Mouse (Mus musculus): ENCODE measurements around the gene Errfi1. TPM values are rescaled to one million over a fixed set of nuclear protein-coding genes. Genes with fewer than 3 reads are reported as not detected.
"Not testable (repeated sequence)": the region's sequence is repeated elsewhere in the genome, so short reads cannot be mapped to it uniquely, and the experiment has no call there.

Errfi1 gene
- total RNA-seq, 2 experiments from 2014 or later, result 50.2 to 56.3 TPM

GRCm38 (mm10) chr4:150849964-150850363, 3.8 kb upstream of the Errfi1 start:
- DNase-seq, result no peak

DNA sequence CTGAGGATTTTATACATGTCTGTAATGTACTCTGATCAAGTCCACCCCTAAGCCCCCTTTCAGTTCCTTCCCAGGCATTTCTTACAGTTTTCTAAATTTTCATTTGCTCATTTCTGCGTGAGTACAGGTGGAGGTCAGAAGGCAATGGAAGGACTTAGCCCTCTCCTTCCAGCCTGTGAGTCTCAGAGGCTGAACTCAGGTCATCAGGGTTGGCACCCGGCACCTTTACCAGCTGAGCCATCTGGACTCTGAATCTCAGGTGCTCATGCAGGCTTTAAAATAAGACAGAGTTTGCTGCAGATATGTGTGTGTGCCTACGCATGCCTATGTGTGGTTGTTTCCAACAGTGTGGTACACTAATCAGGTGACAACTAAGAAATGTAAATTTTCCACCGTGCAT, 2.8 kb upstream of the Errfi1 start:
- no peak for DNase-seq

DNA sequence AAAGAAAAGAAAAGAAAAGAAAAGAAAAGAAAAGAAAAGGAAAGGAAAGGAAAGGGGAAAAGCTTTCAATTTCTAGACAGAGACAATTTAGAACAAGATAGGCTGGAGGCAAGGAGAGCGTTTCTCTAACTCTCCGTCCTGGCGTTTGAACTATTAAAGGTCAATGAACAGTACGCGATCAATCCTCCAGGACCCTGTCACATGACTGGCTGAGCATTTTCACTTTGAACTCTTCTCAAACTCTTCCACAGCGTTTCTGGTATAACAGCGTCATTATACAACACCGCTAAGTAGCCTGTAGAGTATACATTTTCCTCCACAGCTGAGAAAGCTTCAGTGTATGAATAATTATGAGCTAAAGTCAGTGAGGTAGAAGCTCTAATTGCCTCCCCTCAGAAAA, 1.7 kb upstream of the Errfi1 start:
- DNase-seq, result no peak

DNA sequence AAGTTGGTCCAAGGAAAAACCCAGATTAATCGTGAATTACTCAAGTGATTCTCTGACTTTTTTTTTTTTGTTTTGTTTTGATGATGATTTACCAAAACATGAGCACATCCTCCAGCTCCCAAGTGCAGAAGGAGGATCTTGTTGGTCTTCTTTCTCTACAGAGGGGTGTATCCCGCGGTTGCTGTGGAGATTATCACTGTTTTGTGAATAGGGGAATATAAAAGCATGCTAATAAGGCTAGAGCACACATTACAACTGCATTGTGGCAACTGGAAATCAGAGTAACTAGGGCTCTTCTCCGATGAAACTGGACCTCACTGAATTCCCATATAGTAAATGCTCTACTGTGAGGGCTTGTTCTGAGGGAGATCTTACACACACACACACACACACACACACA, 1.2 kb upstream of the Errfi1 start:
- DNase-seq, result no peak

DNA sequence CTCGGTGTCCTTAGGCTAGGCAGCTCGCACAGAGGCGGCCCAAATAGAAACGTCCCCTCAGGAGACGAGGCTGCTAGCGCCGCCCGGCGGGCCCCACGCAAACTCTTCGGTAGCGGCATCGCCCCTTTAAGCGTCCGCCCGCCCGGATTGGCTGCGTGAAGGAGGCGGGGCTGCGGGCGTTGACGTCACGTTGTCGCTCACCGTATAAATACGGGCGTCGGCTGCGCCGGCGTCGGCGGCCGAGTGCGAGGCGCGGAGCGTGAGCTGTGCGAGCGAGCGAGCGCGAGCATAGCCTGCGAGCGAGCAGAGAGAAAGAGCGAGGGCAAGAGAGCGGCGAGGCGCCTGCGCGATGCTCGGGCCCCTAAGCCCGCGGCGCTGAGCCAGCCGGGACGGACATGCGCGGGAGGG, 1.1 kb downstream of the Errfi1 start:
- DNase-seq, result peak; percentile 95 to 96

DNA sequence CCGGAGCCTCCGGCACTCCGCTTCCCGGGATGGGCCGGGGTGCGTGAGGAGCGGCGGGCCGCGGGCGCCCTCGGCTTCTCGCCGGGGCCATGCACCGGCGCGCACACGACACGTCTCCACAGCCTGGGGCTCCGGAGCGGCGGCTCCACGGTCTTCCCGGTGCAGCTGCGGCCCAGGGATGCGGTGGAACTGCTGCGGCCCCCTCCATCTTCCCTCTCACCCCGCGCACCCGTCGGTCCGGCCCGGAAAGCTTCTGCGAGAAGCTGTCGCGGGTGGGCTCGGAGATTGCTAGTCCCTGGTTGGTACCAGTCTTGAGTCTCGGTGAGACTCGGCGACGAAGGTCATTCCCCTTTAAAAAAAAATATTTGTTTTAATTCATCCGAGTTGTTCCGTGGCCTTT, 1.6 kb downstream of the Errfi1 start:
- DNase-seq, result no peak

- DNase-seq, result no peak
Observed at GRCm38 (mm10) chr4:150860526-150860925, 6.8 kb downstream of the Errfi1 start.

DNA sequence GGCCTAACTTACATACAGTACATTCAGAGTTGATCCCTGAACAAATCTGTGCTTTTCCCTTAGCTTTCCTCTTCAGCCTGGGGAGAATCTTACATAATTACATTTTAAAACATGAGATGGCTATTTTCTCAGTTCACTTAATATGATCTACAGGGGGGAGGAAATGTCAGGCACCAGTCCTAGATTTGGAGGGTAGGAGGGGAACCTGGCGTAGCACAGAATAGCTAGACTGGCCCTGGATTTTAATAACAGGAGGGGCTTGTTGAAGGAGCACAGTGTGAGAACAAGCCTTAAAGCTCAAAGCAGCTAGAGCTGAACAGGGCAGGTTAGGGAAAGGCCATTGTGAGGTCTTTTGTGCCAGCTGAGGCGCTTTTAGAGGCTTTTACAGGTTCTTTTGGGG, 7.4 kb downstream of the Errfi1 start:
- DNase-seq, result no peak

GRCm38 (mm10) chr4:150862626-150863375, 9.1 kb downstream of the Errfi1 start:
- no peak for DNase-seq

DNA sequence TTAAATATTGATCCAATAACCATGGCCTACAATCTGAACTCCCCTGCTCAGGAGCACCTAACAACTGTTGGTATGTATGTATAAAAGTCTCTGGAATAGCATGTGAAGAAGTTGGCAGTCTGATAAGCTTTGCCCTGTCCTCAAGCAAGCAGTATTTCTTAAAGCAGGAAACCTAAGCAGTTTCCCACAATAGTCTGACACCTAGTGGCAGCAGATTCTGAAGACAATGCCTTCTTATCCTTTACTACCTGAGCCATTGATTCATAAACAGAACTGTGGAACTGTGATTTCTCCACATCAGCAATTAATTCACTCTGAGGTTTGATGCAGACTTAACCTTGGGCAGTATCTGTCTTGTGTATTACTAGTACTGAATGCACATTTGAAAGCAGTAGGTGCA, 11.7 kb downstream of the Errfi1 start:
- no peak for DNase-seq

GRCm38 (mm10) chr4:150866069-150866468, 12.3 kb downstream of the Errfi1 start:
- no peak for DNase-seq

GRCm38 (mm10) chr4:150866494-150866893, 12.8 kb downstream of the Errfi1 start:
- DNase-seq, result peak in 1 of 2 experiments; percentile 20

- DNase-seq, result no peak
Observed at GRCm38 (mm10) chr4:150868161-150868560, 14.4 kb downstream of the Errfi1 start.

- DNase-seq, result no peak
Observed at GRCm38 (mm10) chr4:150868859-150869258, 15.1 kb downstream of the Errfi1 start.

DNA sequence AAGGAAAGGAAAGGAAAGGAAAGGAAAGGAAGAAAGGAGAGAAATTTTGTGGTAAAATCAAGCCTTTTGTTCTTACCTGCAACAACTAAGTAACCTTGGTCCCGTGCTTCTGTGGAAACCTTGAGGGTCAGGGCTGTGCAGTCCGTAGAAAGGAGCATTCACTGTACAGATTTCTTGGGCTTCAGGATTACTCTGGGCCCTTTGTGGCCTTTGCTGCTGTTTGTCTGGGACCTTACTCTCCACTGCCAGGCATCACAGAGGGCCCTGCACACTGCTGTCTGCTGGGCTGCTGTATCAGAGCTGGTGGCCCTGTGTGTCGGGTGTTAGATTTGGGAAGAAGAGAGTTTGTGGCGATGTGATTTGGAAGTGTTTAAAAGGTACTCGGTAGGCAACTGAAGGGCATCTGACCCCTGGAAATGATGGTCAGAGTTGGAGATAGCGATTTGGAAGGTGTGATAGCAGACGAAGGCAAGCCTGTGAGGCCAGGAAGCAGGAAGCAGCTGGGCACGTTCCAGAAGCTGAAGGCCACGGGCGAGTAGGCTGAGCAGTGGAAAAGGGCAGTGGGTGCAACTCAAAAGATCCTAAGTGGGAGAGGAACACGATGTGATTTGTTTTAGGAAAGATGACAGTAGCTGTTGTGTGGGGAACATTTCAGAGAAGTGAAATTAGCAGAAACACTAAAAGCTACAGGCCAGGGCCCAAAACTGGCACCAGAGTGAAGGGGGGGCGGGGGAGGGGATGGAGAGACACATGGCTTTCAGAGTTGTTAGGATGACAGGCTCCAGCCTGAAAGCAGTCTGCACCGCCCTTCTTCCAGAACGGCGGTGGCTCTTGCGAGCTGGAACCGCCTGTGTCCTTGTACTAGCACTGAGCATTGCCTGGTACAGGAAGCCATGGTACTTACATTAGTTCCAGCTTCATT, 15.8 kb downstream of the Errfi1 start:
- no peak for DNase-seq

DNA sequence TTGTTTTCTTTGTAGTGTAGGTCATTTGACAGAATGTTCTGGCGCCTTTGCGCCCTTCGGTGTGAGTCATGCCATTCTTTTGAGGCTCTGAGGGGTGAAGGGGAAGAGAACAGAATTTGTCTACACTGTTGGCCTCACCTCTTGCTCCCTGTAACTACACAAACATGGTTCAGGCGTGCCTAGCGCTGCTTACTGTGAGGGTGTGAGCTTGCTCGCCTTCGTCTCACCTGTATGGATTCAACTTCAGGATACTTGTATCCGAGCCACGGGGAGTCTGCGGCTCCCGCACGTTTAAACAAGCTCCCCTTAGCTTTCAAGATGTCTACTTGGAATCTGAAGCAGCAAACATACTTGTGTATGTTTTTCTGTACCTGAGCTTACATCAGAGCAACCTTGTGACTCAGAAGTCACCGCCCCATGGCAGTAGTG, 17.3 kb downstream of the Errfi1 start:
- no peak for DNase-seq

DNA sequence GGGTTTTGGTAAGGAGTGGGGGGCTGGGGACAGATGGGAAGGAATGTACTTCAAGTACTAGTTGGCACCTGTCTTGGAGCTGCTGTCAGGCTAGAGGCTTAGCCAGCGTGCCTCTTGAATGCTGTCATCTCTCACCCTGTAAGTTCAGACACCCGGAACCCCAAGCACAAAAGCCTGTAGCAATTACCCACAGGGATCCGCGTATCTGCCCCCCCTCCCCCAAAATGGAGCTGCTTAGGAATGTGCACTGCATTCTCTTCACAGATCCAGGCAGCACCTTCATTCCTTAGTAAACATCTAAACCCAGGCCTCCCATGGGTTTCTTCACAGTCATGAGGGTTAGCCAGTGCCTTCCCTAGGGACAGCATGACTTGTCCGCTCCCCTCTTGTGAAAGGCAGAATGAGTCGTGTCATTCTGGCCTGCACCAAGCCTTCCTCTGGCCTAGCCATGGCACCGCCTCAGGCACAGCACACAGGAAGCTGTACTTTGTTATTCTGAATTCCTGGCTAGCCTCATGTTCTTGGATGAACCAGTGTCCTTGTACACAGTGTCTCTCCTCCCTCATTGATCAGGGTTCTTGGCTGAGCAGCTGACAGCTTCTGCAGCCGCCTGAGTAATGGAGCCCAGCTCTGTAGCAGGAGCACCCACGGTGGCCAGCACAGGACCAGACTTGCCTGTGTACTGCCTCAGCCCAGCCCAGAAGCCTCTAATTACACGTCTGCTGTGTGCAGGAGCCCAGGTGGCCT, 17.8 kb downstream of the Errfi1 start:
- peak; percentile 42 to 50 for DNase-seq

GRCm38 (mm10) chr4:150872139-150872651, 18.5 kb downstream of the Errfi1 start:
- DNase-seq, result peak; percentile 68 to 72

DNA sequence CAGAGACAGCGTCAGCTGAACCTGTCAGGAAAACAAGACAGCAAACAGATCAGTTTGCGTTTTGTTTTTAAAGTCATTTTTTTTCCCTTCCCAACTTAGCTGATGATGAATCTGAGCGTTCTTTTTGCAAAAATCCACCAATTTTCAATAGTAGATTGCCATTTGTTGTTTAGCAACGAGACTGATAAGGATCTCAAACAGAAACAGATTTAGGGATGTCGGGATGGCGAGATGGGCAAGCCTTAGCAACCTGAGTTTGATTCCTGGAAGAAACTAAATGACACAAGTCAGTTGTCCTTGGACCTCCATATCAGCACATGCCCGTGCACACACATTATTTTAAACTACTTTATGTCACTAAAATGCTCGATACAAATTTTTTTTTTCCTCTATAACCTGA, 19.0 kb downstream of the Errfi1 start:
- no peak for DNase-seq

GRCm38 (mm10) chr4:150874416-150874815, 20.7 kb downstream of the Errfi1 start:
- not testable (repeated sequence) for DNase-seq

- DNase-seq, result no peak
Observed at GRCm38 (mm10) chr4:150875393-150875792, 21.7 kb downstream of the Errfi1 start.

GRCm38 (mm10) chr4:150879631-150880030, 25.9 kb downstream of the Errfi1 start:
- no peak for DNase-seq

DNA sequence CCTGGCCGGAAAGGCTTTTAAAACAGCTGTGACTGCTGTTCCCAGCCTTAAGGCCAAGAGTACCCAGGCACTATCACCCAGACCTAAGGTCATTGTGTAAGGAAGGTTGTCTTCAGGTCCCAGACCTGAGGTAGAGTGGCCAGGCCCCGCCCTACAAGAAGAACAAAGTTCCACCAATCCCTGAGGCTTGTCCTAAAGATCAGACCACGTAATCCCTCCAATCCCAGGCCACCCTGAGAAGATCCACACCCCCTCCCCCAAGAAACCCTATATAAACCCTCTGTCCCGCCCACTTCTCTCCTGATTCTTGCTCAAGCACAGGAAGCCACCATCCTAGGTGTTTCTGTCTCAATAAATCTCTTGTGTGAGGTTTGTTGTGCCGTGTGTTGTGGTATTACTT, 26.6 kb downstream of the Errfi1 start:
- no peak for DNase-seq

Measured in layer of hippocampus, postnatal 36 days (tissue).